Mouse (Mus musculus) lung, postnatal 0 days (tissue): ENCODE data around the gene Mapk3. TPM values are rescaled to one million over a fixed set of nuclear protein-coding genes. Genes with fewer than 3 reads are reported as not detected.

Experiments used
- ATAC-seq: fragments of 200-750 bp; cut with Nextera tagmentation; 2 replicates; pipeline ENCODE4 v1.8.0; 2017; ENCODE audit warnings: moderate library complexity
- DNase-seq: peaks from one replicate; pipeline ENCODE4 v3.0.0-alpha.2; 2016; ENCODE audit warnings: low spot score
- H3K27ac ChIP-seq: fragments of 300-500 bp; sonication (generic); 2 replicates; pipeline ENCODE4 v1.5.1; 2014; ENCODE audit warnings: antibody characterized with exemption, mild to moderate bottlenecking, low read length, mixed read lengths
- H3K27me3 ChIP-seq: fragments of 300-500 bp; sonication (generic); replicated peaks from 2 replicates; pipeline ENCODE4 v1.6.1; 2014; ENCODE audit warnings: low read length, mixed read lengths; ENCODE audit not compliant: insufficient read depth
- H3K36me3 ChIP-seq: fragments of 300-500 bp; sonication (generic); 2 replicates; pipeline ENCODE4 v1.6.1; 2014; ENCODE audit warnings: low read length, mixed read lengths; ENCODE audit not compliant: insufficient read depth
- H3K4me1 ChIP-seq: fragments of 300-500 bp; sonication (generic); 2 replicates; pipeline ENCODE4 v1.6.1; 2014; ENCODE audit warnings: antibody characterized with exemption, low read depth, low read length, mixed read lengths; ENCODE audit not compliant: insufficient read depth
- H3K4me2 ChIP-seq: fragments of 300-500 bp; sonication (generic); replicated peaks from 2 replicates; pipeline ENCODE4 v1.6.1; 2014; ENCODE audit warnings: low read depth, mild to moderate bottlenecking, low read length, moderate library complexity, mixed read lengths
- H3K4me3 ChIP-seq: fragments of 300-500 bp; sonication (generic); 2 replicates; pipeline ENCODE4 v1.5.1; 2014; ENCODE audit warnings: low read depth, low read length
- H3K9ac ChIP-seq: fragments of 300-500 bp; sonication (generic); replicated peaks from 2 replicates; pipeline ENCODE4 v1.6.1; 2014; ENCODE audit warnings: low read depth, mild to moderate bottlenecking
- H3K9me3 ChIP-seq: fragments of 300-500 bp; sonication (generic); 2 replicates; pipeline ENCODE4 v1.6.1; 2016; ENCODE audit warnings: low read length, mixed read lengths
- CTCF ChIP-seq: IDR thresholded peaks from 2 replicates; pipeline ENCODE4 v1.5.1; 2016; ENCODE audit warnings: antibody characterized with exemption, mild to moderate bottlenecking
- EP300 ChIP-seq: IDR thresholded peaks from 2 replicates; pipeline ENCODE4 v1.6.1; 2016; ENCODE audit warnings: antibody characterized with exemption, mild to moderate bottlenecking, control low read depth
- WGBS: fragments of 180-500 bp; shearing (Covaris S2); extraction: QIAGEN DNeasy Blood & Tissue Kit; methylation state at CpG from one replicate; pipeline ENCODE4 v1.1.7; 2014; 5-methylcytosine and 5-hydroxymethylcytosine counted together
- polyA plus RNA-seq: library from polyadenylated mRNA; unstranded; fragments of >200 nt; fragmentation: Nextera tagmentation; extraction: Ambion mirVana; gene quantifications from 2 replicates; pipeline ENCODE4 v1.2.1, GENCODE M21; 2015

Mapk3 gene
- polyA plus RNA-seq, 1 experiment from 2014 or later: 183 TPM

GRCm38 (mm10) chr7:126749582-126750343, 9.6 kb upstream of the Mapk3 start:
- no peaks in the 10 kb centered on the region for H3K36me3 ChIP-seq
- H3K4me2 ChIP-seq: no peak overlapping the region
- no peaks in the 10 kb centered on the region for H3K27me3 ChIP-seq
- TF ChIP-seq EP300: no peak
- peak; percentile 30; the same call in 1 of the 2 replicates for TF ChIP-seq CTCF
- no peaks in the 10 kb centered on the region for H3K9me3 ChIP-seq
- no peak overlapping the region for H3K27ac ChIP-seq
- no peaks in the 10 kb centered on the region for H3K4me1 ChIP-seq
- DNase-seq (no peak), ATAC-seq (no peak)
- H3K4me3 ChIP-seq: no peak overlapping the region
- WGBS: 78% methylated on average over 17 of the region's 17 CpGs
- no peak overlapping the region for H3K9ac ChIP-seq

- peak overlapping the region; percentile 23; the same call in 1 of the 2 replicates for H3K4me2 ChIP-seq
- peak; percentile 93 for DNase-seq
- WGBS: under 1% methylated on average over 9 of the region's 9 CpGs
Observed at GRCm38 (mm10) chr7:126754866-126755265, 4.5 kb upstream of the Mapk3 start.

DNA sequence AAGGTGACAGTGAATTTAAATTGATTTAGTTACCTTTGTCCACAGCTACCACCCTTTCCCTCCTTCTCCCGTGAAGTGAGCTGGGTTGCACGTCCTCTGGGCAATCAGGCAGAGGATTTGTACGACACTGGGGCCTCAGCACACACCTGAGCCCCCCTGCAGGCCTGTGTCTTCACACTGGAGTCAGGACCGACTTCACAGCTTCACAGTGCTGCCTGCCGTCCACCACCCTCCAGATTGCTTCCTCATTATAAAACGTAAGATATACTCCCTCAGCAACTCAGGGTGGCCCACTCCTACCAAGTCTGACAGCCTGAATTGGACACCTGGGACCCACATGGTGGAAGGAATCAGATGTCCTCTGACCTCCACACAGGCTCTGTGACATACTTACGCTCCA, 862 bp upstream of the Mapk3 start:
- Histone ChIP-seq H3K4me3 (no peak overlapping the region), H3K9me3 (no peaks in the 10 kb centered on the region), H3K36me3 (peaks cover 14% of the 10 kb centered on the region; the same call in 1 of the 2 replicates), H3K4me2 (no peak overlapping the region), H3K27me3 (no peaks in the 10 kb centered on the region), H3K9ac (no peak overlapping the region), H3K4me1 (peaks cover 19% of the 10 kb centered on the region), H3K27ac (no peak overlapping the region)
- DNase-seq (peak; percentile 3), ATAC-seq (no peak)
- TF ChIP-seq EP300: no peak
- TF ChIP-seq CTCF: no peak
- WGBS: 68% methylated on average over 7 of the region's 7 CpGs

More at GRCm38 (mm10) chr7:126754866-126755265, 4.5 kb upstream of the Mapk3 start:
- ATAC-seq: peak; percentile 75
- peak; percentile 91 for TF ChIP-seq CTCF
- no peak for TF ChIP-seq EP300
- H3K9ac ChIP-seq: no peak overlapping the region
- no peaks in the 10 kb centered on the region for H3K27me3 ChIP-seq
- H3K9me3 ChIP-seq: no peaks in the 10 kb centered on the region
- peak overlapping the region; percentile 4; the same call in 1 of the 2 replicates for H3K27ac ChIP-seq
- H3K36me3 ChIP-seq: no peaks in the 10 kb centered on the region
- H3K4me3 ChIP-seq: no peak overlapping the region
- H3K4me1 ChIP-seq: no peaks in the 10 kb centered on the region

GRCm38 (mm10) chr7:126759672-126760390, 430 bp downstream of the Mapk3 start:
- DNase-seq (no peak), ATAC-seq (peak; percentile 7)

DNA sequence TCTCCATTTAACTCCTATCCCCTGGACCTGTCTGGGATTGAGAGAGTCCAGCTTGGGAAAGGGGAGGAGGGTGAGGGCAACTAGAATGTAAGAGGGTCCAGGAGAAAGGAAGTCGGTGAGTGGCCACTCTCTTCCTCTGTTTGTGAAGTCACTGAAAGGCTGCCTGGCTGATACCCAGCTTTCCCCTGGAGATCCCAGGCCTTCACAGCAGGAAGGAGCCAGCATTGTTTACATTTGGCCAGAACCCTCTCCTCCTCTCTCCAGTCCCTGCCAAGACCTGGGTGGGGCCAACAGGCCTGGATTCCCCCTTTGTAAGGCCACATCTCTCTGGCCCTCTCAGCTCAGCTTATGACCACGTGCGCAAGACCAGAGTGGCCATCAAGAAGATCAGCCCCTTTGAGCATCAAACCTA, 996 bp downstream of the Mapk3 start:
- TF ChIP-seq EP300 (peak; percentile 80), CTCF (no peak)
- DNase-seq: peak; percentile 97
- Histone ChIP-seq H3K36me3 (peaks cover 30% of the 10 kb centered on the region; the same call in 1 of the 2 replicates), H3K4me3 (peak overlapping the region; percentile 93), H3K27ac (peak overlapping the region; percentile 98), H3K4me2 (peak overlapping the region; percentile 92), H3K4me1 (peaks cover 19% of the 10 kb centered on the region), H3K9me3 (no peaks in the 10 kb centered on the region), H3K9ac (peak overlapping the region; percentile 89), H3K27me3 (no peaks in the 10 kb centered on the region)
- 10% methylated on average over 3 of the region's 3 CpGs for WGBS
- peak; percentile 90 for ATAC-seq

More at GRCm38 (mm10) chr7:126759672-126760390, 430 bp downstream of the Mapk3 start:
- 1% methylated on average over 24 of the region's 24 CpGs for WGBS
- H3K9me3 ChIP-seq: no peaks in the 10 kb centered on the region
- H3K36me3 ChIP-seq: peaks cover 27% of the 10 kb centered on the region; the same call in 1 of the 2 replicates
- peak overlapping the region; percentile 92 for H3K4me2 ChIP-seq
- H3K4me3 ChIP-seq: peak overlapping the region; percentile 93
- no peaks in the 10 kb centered on the region for H3K27me3 ChIP-seq
- TF ChIP-seq EP300 (no peak), CTCF (no peak)
- peaks cover 19% of the 10 kb centered on the region for H3K4me1 ChIP-seq
- peak overlapping the region; percentile 98 for H3K27ac ChIP-seq
- H3K9ac ChIP-seq: peak overlapping the region; percentile 89

- peaks cover 30% of the 10 kb centered on the region; the same call in 1 of the 2 replicates for H3K36me3 ChIP-seq
- H3K27ac ChIP-seq: peak overlapping the region; percentile 98
- ATAC-seq (no peak), DNase-seq (no peak)
- no peak for TF ChIP-seq EP300
- no peak for TF ChIP-seq CTCF
- H3K4me1 ChIP-seq: peaks cover 19% of the 10 kb centered on the region
- 0 out of 2 replicates have a peak overlapping the region, but pooled peaks have one; percentile 93 for H3K4me3 ChIP-seq
- peak overlapping the region; percentile 92 for H3K4me2 ChIP-seq
- H3K9ac ChIP-seq: no peak overlapping the region
- H3K27me3 ChIP-seq: no peaks in the 10 kb centered on the region
- WGBS: 34% methylated on average over 4 of the region's 4 CpGs
- H3K9me3 ChIP-seq: no peaks in the 10 kb centered on the region
Observed at GRCm38 (mm10) chr7:126760956-126761355, 1.6 kb downstream of the Mapk3 start.
